Mouse (Mus musculus) midbrain, embryonic 12.5 days (tissue): Measurements from ENCODE around the gene Abhd14a. TPM values are rescaled to one million over a fixed set of nuclear protein-coding genes. Genes with fewer than 3 reads are reported as not detected.

Source experiments
- ATAC-seq: fragments of 200-750 bp; cut with Nextera tagmentation; 2 replicates; pipeline ENCODE4 v1.8.0; 2017; ENCODE audit warnings: low read depth, moderate TSS enrichment, moderate library complexity; ENCODE audit not compliant: low FRiP score
- H3K27ac ChIP-seq: fragments of 300-500 bp; sonication (generic); replicated peaks from 2 replicates; pipeline ENCODE4 v1.5.1; 2016; ENCODE audit warnings: mild to moderate bottlenecking
- H3K27me3 ChIP-seq: fragments of 300-500 bp; sonication (generic); 2 replicates; pipeline ENCODE4 v1.6.1; 2016; ENCODE audit warnings: mild to moderate bottlenecking
- H3K36me3 ChIP-seq: fragments of 300-500 bp; sonication (generic); 2 replicates; pipeline ENCODE4 v1.6.1; 2016
- H3K4me1 ChIP-seq: fragments of 300-500 bp; sonication (generic); 2 replicates; pipeline ENCODE4 v1.6.1; 2016
- H3K4me2 ChIP-seq: fragments of 300-500 bp; sonication (generic); replicated peaks from 2 replicates; pipeline ENCODE4 v1.6.1; 2016; ENCODE audit warnings: mild to moderate bottlenecking, moderate library complexity
- H3K4me3 ChIP-seq: fragments of 300-500 bp; sonication (generic); 2 replicates; pipeline ENCODE4 v1.5.1; 2016; ENCODE audit warnings: mild to moderate bottlenecking
- H3K9ac ChIP-seq: fragments of 300-500 bp; sonication (generic); replicated peaks from 2 replicates; pipeline ENCODE4 v1.6.1; 2016; ENCODE audit warnings: mild to moderate bottlenecking, moderate library complexity
- H3K9me3 ChIP-seq: fragments of 300-500 bp; sonication (generic); 2 replicates; pipeline ENCODE4 v1.6.1; 2016; ENCODE audit warnings: mild to moderate bottlenecking
- WGBS: fragments of 180-500 bp; shearing (Covaris S2); methylation state at CpG from one replicate; pipeline ENCODE4 v1.1.7; 2016; 5-methylcytosine and 5-hydroxymethylcytosine counted together
- polyA plus RNA-seq: library from polyadenylated mRNA; unstranded; fragments of >200 nt; fragmentation: Nextera tagmentation; extraction: Ambion mirVana; gene quantifications from 2 replicates; pipeline ENCODE4 v1.2.1, GENCODE M21; 2016

Gene Abhd14a
- polyA plus RNA-seq, 1 experiment from 2014 or later, result 36.5 TPM

DNA sequence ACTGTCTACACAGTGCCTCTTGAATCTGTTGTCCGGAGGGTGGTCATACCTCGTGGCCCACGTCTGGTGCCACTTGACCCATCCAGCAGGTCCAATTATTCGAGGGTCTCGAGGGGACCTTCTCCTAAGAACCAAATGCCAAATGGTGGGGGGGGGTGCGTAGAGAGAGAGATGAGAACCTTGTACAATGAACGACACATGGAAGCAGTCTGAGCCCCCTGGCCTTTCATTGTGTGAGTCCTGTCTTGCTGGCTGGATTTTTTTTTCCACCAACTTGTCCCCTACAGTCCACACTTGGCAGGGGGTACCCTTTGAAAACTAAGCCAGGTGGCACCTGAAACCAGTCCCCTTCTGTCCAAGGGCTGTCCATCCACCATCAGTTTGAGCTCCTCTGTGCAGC, 20.3 kb upstream of the Abhd14a start:
- H3K36me3 ChIP-seq, result peaks cover 21% of the 10 kb centered on the region
- H3K27me3 ChIP-seq, result peaks cover 30% of the 10 kb centered on the region
- H3K4me2 ChIP-seq, result no peak overlapping the region
- no peak overlapping the region for H3K27ac ChIP-seq
- peaks cover 24% of the 10 kb centered on the region for H3K4me1 ChIP-seq
- no peak overlapping the region for H3K4me3 ChIP-seq
- no peaks in the 10 kb centered on the region for H3K9me3 ChIP-seq
- no peak overlapping the region for H3K9ac ChIP-seq
- WGBS, result 91% methylated on average over 7 of the region's 7 CpGs
- no peak for ATAC-seq

DNA sequence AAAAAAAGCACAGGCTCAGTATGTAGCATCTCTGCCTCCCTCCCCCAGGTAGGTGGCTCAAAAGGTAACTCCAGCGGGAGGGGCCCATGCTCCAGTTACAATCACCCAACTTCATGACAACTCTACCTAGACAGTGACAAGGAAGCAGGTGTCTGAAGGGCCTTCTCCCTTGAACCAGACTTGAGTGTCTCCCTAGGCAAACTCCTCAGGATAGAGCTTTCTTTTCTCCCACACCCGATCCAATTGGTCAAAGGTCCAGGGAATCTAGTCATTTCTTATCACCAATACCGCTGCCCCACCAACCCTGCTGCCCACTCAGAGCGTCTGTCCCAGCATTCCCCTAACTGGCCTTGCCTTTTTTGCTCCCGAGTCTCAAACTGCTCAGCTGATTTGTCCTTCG, 19.2 kb upstream of the Abhd14a start:
- no peak for ATAC-seq
- whole genome bisulfite sequencing, result 86% methylated on average over 6 of the region's 6 CpGs
- no peak overlapping the region for H3K27ac ChIP-seq
- no peak overlapping the region for H3K4me3 ChIP-seq
- peaks cover 29% of the 10 kb centered on the region for H3K27me3 ChIP-seq
- H3K9ac ChIP-seq, result no peak overlapping the region
- H3K4me2 ChIP-seq, result no peak overlapping the region
- H3K36me3 ChIP-seq, result peaks cover 31% of the 10 kb centered on the region
- H3K4me1 ChIP-seq, result peaks cover 21% of the 10 kb centered on the region
- no peaks in the 10 kb centered on the region for H3K9me3 ChIP-seq

DNA sequence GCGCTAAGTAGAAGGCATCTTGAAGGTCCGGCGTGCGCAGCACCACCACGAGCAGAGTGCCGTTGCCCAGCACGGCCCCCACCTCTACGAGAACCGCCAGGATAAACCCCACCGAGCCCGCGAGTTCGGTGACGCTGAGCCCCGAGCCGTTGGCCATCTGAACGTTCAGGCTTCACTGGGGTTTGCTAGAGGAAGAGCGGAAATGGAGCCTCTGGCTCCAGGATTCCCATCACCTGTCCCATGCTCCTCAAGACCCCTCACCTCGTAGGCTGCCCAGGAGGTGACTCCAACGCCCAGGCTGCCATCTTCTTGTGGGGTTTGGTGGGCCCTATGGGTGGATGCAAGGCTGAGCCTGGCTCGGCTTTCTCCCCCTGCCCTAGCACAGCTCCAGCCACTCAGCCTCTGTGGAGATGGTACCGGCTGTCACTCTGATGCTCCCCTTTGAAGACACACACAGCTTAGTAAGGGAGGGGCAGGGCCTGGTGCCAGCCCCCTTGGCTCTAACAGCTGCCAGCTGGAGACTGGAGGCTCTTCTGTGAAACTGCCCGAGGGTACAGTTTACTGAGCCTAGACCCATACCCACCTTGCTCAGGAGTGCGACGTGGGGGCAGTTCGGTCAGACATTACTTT, 18.2 kb upstream of the Abhd14a start, which contains the start of gene Gpr62:
Gene Gpr62 (minus strand): TSS at position 368 of the 630 bp plus-strand sequence.
- 30% methylated on average over 26 of the region's 26 CpGs for WGBS
- ATAC-seq, result 0 out of 2 replicates have a peak, but pooled peaks have one; percentile 7

DNA sequence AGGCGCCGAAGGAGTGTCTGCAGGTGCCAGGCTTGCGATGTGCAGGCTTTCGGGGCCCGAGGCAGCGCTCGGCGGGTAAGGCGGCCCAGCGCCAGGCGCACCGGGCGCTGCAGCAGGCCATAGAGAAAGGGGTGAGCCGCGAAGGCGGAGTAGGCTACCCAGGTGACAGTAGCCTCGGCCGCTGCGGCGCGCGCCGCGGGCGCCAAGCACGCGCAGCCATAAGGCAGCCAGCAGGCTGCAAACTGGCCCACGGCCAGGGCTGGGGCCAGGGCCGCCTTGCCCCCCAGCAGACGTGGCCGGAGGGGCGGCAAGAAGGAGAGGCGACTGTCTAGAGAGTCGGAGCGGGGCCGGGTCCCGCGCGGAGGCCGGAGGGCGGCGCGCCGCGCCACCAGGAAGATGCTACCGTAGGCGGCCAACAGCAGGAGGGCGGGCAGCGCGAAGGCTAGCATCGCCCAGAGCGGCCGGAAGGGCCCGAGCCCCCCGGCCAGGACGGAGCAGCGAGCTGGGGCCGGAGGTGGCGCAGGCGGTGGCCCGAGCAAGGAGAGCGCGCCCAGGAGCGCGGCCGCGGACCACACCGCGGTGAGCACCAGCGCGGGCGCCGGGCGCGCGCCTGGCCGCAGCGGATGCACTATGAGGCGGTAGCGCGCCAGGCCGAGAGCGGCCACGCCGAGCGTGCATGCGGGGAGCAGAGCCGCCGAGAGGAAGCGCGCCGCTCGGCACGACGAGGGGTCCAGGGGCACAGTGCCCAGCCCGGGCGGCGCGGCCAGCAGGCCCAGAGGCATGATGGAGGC, 17.5 kb upstream of the Abhd14a start:
- Histone ChIP-seq H3K9ac (peak overlapping the region; percentile 68), H3K4me1 (peaks cover 29% of the 10 kb centered on the region), H3K4me3 (peak overlapping the region; percentile 46), H3K9me3 (no peaks in the 10 kb centered on the region), H3K36me3 (peaks cover 49% of the 10 kb centered on the region), H3K4me2 (peak overlapping the region; percentile 86), H3K27me3 (peaks cover 29% of the 10 kb centered on the region), H3K27ac (peak overlapping the region; percentile 79)
- 2% methylated on average over 95 of the region's 99 CpGs for WGBS
- ATAC-seq, result peak; percentile 75

More for the DNA sequence above, 18.2 kb upstream of the Abhd14a start, which contains the start of gene Gpr62:
- peak within 1 kb of the TSS; percentile 79 for H3K27ac ChIP-seq
- peak within 1 kb of the TSS; percentile 46 for H3K4me3 ChIP-seq
- peaks cover 41% of the 10 kb centered on the region for H3K36me3 ChIP-seq
- H3K9me3 ChIP-seq, result no peaks in the 10 kb centered on the region
- H3K4me1 ChIP-seq, result peaks cover 21% of the 10 kb centered on the region
- H3K9ac ChIP-seq, result peak within 1 kb of the TSS; percentile 68
- peak within 1 kb of the TSS; percentile 86 for H3K4me2 ChIP-seq
- peaks cover 29% of the 10 kb centered on the region for H3K27me3 ChIP-seq

DNA sequence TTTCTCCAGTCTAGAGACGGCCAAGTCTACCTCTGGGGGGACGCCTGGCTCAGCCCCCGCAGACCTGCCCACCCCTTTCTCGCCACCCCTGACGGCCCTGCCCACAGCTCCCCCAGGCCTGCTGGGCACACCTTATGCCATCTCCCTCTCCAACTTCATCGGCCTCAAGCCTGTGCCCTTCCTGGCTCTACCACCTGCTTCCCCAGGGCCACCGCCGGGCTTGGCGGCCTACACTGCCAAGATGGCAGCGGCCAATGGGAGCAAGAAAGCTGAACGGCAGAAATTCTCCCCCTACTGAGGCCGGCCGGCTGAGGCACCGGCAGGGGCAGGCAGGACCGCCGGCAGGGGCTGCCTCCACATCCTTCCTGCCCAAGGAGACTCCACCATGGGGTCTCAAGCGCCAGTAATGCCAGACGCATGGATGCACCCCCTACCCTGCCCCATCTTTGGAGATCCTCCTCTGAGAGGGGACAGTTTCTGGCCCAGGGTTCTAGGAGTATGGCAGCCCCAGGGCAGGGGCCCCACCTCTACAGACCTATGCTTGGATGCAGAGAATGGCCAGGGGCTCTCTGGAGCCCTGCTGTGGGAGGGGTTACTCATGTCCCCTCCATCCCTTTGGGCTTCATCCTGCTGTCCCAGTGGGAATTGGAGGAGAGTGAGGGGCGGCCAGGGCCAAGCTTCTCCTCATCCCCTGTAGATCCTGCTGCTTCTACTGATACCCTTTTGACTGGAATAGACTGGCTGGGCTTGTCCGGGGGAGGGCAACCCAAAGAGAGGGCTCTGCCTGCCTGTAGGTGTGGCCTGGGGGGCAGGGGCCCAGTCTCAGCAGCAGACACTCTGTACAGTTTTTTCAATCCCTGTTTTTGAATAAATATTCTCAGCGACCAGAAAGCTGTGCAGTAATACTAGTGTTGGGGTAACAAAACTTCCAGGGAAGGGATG, 15.9 kb upstream of the Abhd14a start:
- WGBS, result 85% methylated on average over 21 of the region's 21 CpGs
- no peak overlapping the region for H3K4me3 ChIP-seq
- H3K4me2 ChIP-seq, result no peak overlapping the region
- peaks cover 41% of the 10 kb centered on the region for H3K4me1 ChIP-seq
- ATAC-seq, result no peak
- no peak overlapping the region; the same call in 1 of the 2 replicates for H3K9ac ChIP-seq
- peaks cover 53% of the 10 kb centered on the region for H3K36me3 ChIP-seq
- no peaks in the 10 kb centered on the region for H3K9me3 ChIP-seq
- peaks cover 29% of the 10 kb centered on the region for H3K27me3 ChIP-seq
- H3K27ac ChIP-seq, result no peak overlapping the region

DNA sequence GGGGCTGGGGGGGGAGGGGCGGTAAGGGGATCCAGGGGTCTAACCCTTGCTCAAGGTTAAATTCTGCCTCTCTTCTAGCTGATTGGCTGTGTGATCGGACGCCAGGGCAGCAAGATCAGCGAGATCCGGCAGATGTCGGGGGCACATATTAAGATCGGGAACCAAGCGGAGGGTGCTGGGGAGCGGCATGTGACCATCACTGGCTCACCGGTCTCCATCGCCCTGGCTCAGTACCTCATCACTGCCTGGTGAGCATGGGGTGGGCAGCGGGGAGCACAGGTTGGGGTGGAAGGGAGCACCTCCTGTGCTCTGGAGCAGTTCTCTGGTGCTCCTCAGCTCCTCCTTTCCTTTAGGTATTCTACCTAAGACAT, 14.9 kb upstream of the Abhd14a start:
- Histone ChIP-seq H3K27ac (no peak overlapping the region), H3K4me3 (no peak overlapping the region), H3K9me3 (no peaks in the 10 kb centered on the region), H3K36me3 (peaks cover 53% of the 10 kb centered on the region), H3K4me2 (no peak overlapping the region), H3K27me3 (peaks cover 29% of the 10 kb centered on the region), H3K9ac (no peak overlapping the region), H3K4me1 (peaks cover 51% of the 10 kb centered on the region)
- 90% methylated on average over 12 of the region's 12 CpGs for WGBS
- no peak for ATAC-seq

DNA sequence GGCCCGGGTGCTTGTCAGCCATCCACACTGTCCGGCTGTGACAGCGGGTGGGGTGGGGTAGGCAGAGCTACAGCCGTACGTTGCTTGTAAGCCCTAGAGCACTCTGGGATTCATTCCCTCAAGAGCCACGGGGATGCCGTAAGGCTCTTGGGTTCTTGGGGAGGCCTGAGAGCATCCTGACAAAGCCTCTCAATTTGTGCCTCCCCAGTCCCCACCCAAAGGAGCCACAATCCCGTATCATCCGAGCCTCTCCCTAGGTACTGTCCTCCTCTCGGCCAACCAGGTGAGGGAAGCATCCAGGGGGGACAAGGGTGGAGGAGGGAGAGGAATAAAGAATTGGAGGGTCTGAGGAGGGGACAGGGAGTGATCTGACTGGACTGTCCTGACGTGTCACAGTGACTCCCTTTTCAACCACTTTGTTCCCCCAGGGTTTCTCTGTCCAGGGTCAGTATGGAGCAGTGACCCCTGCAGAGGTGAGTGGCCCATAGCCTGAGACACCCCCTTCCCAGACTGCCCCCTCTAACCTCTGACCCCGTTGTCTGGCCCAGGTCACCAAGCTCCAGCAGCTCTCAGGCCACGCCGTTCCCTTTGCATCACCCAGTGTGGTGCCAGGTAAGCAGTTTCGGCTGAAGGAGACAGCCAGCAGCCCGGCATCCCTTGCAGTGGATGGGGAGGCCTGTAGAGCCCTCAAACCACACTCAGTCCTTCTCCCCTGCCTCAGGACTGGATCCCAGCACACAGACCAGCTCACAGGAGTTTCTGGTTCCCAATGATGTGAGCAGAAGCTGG, 14.4 kb upstream of the Abhd14a start:
- WGBS, result 87% methylated on average over 16 of the region's 16 CpGs
- Histone ChIP-seq H3K4me3 (no peak overlapping the region), H3K4me1 (peaks cover 57% of the 10 kb centered on the region), H3K36me3 (peaks cover 53% of the 10 kb centered on the region), H3K27me3 (peaks cover 29% of the 10 kb centered on the region), H3K27ac (no peak overlapping the region), H3K9ac (no peak overlapping the region), H3K4me2 (no peak overlapping the region), H3K9me3 (no peaks in the 10 kb centered on the region)
- no peak for ATAC-seq

DNA sequence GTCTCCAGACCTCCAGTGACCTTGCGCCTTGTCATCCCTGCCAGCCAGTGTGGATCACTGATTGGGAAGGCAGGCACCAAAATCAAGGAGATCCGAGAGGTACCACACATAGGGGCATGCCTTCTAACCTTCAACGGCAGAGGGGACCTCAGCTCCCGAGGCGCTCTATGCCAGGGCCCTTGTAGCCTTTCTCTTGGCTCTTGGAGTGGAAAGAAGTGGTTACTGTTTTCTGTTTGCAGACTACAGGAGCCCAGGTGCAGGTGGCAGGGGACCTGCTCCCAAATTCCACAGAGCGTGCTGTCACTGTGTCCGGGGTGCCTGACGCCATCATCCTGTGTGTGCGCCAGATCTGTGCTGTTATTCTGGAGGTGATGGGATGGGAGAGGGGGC, 13.5 kb upstream of the Abhd14a start:
- H3K9me3 ChIP-seq, result no peaks in the 10 kb centered on the region
- H3K4me2 ChIP-seq, result no peak overlapping the region
- 89% methylated on average over 9 of the region's 9 CpGs for WGBS
- peaks cover 65% of the 10 kb centered on the region for H3K4me1 ChIP-seq
- peaks cover 28% of the 10 kb centered on the region for H3K27me3 ChIP-seq
- no peak overlapping the region for H3K4me3 ChIP-seq
- H3K9ac ChIP-seq, result no peak overlapping the region
- peaks cover 56% of the 10 kb centered on the region for H3K36me3 ChIP-seq
- no peak overlapping the region for H3K27ac ChIP-seq
- ATAC-seq, result no peak

DNA sequence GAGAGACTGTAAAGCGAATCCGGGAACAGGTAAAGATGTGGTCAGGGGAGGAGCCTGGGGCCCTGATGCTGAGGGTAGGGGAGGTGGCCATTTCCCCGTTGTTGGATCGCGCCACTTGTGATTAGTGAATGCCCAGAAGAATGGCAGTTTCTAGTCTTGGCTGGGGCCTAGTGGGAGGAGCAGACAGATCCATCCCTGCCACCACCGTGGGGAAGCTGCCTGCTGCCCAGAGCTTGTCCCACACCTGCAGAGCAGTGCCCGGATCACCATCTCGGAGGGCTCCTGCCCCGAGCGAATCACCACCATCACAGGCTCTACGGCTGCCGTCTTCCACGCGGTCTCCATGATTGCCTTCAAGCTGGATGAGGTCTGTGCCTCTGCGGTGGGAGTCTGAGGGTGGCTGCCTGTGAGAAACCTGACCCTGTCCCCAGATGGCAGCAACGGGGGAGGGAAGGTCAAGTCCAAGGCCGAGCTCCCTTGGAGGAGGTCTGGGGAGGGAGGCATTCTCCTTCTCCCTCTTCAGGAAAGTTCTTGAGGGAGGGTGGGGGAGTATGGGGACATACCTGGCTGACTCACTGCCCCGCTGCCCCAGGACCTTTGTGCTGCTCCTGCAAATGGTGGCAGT, 13.0 kb upstream of the Abhd14a start:
- H3K4me1 ChIP-seq, result peaks cover 66% of the 10 kb centered on the region
- peaks cover 23% of the 10 kb centered on the region for H3K27me3 ChIP-seq
- no peaks in the 10 kb centered on the region for H3K9me3 ChIP-seq
- peaks cover 56% of the 10 kb centered on the region for H3K36me3 ChIP-seq
- ATAC-seq, result no peak
- WGBS, result 82% methylated on average over 18 of the region's 18 CpGs
- H3K27ac ChIP-seq, result no peak overlapping the region
- H3K9ac ChIP-seq, result 0 out of 2 replicates have a peak overlapping the region, but pooled peaks have one; percentile 12
- no peak overlapping the region for H3K4me3 ChIP-seq
- no peak overlapping the region for H3K4me2 ChIP-seq

DNA sequence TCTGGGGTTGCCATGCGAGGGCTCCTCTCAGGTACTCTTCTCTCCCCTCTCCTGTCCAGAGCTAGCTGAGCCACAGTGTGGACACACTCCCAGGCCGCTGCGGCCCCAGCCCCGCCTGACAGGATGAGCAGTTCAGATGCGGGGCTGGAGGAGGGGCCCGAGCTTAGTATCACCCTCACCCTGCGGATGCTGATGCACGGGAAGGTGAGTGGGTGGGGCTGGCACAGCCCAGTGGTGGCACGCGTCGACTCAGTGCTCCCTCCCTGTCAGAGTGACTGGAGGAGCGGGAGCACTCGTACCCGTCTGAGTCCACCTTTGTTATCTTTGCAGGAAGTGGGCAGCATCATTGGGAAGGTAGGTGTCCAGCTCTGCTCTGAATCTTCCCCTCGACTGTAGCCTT, 12.5 kb upstream of the Abhd14a start:
- WGBS, result 82% methylated on average over 15 of the region's 15 CpGs
- ATAC-seq, result no peak
- no peaks in the 10 kb centered on the region for H3K9me3 ChIP-seq
- no peak overlapping the region for H3K4me2 ChIP-seq
- peaks cover 17% of the 10 kb centered on the region for H3K27me3 ChIP-seq
- H3K9ac ChIP-seq, result 0 out of 2 replicates have a peak overlapping the region, but pooled peaks have one; percentile 12
- H3K4me1 ChIP-seq, result peaks cover 66% of the 10 kb centered on the region
- peaks cover 56% of the 10 kb centered on the region for H3K36me3 ChIP-seq
- no peak overlapping the region for H3K27ac ChIP-seq
- H3K4me3 ChIP-seq, result no peak overlapping the region
